Mouse (Mus musculus): ENCODE results near the gene Zfp978.
"Not testable (repeated sequence)": the region's sequence is repeated elsewhere in the genome, so short reads cannot be mapped to it uniquely, and the experiment has no call there.

Gene Zfp978

DNA sequence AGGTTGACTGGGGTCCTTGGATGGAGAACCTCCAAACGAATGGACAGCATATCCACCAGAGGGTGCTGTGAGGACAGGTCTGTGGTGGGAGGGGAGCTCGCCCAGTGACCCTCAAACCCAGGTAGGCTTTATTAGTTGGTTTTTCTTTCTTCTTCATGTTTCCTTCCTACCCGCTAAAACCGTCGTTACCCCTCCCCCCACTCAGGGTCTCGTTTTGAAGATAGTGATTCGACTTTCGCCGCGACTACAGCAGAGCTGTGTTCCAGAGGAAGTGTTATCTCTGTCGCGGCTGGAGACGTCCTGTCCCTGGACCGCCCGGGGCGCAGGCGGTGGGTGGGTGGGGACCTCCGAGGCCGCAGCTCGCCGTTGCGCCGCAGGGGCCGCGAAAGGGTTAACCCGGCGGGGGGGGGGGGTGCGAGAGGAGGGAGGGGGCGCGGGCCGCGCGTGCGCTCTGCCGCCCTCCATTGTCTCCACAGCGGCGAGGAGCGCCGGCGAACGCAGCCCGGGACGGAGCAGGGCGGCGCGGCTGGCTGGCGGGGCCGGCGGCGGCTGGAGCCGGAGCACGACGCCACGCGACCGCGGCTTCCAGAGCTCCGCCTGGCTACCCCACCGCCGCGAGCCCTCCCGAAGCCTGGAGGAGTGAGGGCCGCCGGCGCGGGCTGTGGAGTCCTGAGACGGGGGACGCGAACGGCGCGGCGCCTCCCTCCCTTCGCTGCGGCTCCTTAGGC is 45.8 kb downstream of the Zfp978 start:
- no peak for DNase-seq (ENCODE audit: low spot score in 2 of 2)

- no peak for DNase-seq (ENCODE audit: low spot score in 2 of 2)
Measured at GRCm38 (mm10) chr4:147407463-147407822, 46.3 kb downstream of the Zfp978 start.

DNA sequence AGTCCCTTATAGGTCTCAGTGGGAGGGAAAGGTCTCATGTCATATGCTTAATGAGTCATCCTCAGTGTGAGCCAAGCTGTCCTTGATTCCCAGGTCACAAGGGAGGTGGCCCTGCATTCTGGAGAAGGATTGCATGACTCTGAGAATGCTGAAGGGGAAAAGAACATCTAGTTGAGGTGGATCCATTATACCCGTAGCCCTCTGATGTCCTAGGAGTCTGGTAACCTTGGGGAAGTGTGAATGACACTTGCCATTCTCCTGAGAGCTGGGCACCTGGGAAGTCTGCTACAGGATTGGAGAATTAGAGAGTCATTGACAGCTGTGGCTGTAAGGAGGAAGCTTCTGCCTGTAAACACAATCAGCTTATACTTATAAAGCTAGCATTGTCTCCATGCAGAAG is 55.3 kb downstream of the Zfp978 start:
- DNase-seq (ENCODE audit: low spot score in 2 of 2): not testable (repeated sequence)

- no peak for DNase-seq (ENCODE audit: low spot score in 2 of 2)
Measured at GRCm38 (mm10) chr4:147417157-147417778, 56.2 kb downstream of the Zfp978 start.

DNA sequence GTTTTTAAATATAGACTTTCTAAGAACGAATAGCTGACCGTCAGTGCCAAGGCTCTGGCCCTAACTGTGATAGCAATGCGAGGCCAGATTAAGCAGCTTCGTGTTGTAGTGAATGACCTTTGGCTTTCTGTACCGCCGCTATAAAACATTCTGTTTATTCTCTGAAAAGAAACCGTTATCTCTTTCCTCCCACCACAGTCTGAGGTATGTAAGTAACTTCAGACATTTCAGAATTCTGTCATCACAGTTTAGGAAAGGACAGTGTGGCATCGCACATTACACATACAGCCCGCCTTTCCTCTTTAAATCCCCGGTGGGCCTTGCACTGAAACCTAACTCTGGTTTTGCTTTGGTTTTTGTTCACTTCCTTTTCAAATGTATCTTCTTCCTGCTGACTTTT is 56.8 kb downstream of the Zfp978 start:
- DNase-seq (ENCODE audit: low spot score in 2 of 2): no peak

GRCm38 (mm10) chr4:147418333-147418732 is 57.2 kb downstream of the Zfp978 start:
- not testable (repeated sequence) for DNase-seq (ENCODE audit: low spot score in 2 of 2)

DNA sequence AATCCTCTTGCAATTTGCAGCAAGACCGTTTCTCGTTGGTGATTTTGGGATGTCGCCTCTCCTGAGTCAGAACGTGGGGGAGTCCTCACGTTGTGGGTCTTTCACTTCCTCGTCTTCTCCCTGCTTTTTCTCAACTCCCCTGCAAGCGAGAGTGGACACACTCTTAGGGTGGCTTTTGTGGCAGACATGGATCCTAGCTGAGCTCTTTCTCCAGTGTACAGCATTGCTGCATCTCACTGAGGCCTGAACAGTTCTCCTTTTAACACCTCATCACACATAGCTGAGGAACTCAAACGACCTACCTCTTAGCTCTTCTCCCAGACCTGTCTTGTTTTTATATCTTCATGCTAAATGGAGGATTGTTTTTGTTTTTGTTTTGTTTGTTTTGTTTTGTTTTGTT is 58.1 kb downstream of the Zfp978 start:
- not testable (repeated sequence) for DNase-seq (ENCODE audit: low spot score in 2 of 2)

GRCm38 (mm10) chr4:147419756-147420590 is 58.9 kb downstream of the Zfp978 start:
- not testable (repeated sequence) for DNase-seq (ENCODE audit: low spot score in 2 of 2)

DNA sequence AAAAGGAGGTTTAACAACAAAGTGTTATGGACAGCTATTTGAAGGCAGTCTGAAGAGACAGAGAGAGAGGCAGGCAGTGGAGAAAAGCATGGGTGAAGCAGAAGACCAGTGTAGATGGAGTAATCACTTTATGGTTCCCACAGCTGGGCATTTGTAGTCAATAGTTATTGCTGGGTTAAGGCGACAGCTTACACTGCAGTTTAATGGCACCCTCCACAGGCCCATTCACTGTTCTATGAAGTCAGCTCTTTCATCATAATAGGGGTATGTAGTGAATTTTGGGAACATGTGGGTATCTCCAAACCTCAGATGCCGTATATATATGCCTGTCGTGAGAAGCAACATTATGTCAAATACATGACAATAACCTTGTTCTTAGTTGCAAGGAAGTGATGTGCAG is 59.7 kb downstream of the Zfp978 start:
- no peak for DNase-seq (ENCODE audit: low spot score in 2 of 2)

- not testable (repeated sequence) for DNase-seq (ENCODE audit: low spot score in 2 of 2)
Measured at GRCm38 (mm10) chr4:147421316-147421715, 60.2 kb downstream of the Zfp978 start.

GRCm38 (mm10) chr4:147423140-147423539 is 62.0 kb downstream of the Zfp978 start:
- DNase-seq (ENCODE audit: low spot score in 2 of 2): no peak

GRCm38 (mm10) chr4:147423641-147424298 is 62.7 kb downstream of the Zfp978 start:
- no peak for DNase-seq (ENCODE audit: low spot score in 2 of 2)

DNA sequence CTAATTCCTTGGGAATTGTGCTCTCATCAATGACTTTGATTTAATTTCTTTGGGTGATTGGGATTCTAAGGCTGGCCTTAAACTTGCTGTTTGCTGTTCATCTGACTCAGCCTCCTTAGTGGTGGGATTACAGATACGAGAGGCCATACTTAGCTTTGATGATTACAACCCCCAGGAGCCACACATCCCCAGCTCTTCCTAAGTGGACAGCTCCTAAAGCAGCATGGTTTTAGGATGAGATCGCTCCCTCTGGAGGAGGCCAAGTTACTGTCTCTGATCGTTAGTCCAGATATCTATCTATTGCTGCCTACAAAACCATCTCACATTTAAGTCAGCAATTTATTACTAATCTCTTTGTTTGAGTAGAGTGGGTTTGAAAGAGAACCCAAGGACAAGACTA is 63.3 kb downstream of the Zfp978 start:
- DNase-seq (ENCODE audit: low spot score in 2 of 2): not testable (repeated sequence)

DNA sequence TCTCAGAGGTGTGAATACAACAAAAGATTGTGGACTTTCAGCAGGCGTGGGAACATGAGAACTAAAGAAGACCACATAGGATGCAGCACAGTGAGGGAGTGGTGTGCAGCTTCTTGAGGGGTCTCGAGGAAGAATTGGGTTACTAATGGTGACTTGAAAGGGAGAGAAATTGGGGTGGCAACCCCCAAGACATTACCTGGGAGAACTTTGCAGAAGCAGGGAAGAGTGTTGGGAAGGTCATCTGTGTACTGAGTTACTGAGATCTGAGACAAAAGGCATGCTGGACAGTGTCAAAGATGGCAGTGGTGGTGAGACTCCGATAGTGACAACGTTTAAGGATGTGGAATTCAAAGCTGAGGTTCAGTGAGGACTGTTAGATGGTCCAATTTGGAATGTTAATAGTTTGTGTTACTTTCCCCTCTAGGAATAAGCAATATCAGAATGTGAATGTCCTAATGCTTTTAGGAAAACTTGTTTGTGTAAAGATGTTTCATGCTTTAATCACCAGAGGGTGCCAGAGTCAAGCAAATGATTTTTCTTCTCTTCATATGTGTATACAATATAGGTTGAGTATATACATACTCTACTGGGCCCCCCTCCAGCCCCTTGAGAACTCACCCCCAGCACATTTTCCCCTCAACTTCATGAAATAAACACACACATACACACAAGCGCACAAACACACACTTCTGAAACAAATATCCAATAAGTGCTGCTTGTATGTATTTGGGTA is 64.7 kb downstream of the Zfp978 start:
- DNase-seq (ENCODE audit: low spot score in 2 of 2): not testable (repeated sequence)

DNA sequence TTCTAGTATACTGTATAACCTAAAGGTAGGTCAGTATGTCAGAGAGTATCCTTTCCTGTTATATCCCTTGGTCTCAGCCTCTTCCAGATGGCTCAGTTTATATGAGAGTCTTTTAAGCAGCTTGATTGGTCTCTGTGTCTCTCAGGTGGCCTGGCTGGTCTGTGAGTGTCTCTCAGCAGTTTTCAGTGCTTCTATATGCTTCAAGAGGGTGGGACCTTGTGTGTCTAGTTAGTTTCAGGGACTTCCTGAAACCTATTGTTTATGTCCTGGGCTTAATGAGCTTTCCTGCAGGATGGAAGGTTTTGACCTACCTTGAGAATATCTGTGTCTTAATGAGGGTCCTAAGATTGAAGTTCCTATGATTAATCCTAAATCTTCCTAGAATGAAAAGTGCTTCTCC is 69.5 kb downstream of the Zfp978 start:
- DNase-seq (ENCODE audit: low spot score in 2 of 2): no peak

DNA sequence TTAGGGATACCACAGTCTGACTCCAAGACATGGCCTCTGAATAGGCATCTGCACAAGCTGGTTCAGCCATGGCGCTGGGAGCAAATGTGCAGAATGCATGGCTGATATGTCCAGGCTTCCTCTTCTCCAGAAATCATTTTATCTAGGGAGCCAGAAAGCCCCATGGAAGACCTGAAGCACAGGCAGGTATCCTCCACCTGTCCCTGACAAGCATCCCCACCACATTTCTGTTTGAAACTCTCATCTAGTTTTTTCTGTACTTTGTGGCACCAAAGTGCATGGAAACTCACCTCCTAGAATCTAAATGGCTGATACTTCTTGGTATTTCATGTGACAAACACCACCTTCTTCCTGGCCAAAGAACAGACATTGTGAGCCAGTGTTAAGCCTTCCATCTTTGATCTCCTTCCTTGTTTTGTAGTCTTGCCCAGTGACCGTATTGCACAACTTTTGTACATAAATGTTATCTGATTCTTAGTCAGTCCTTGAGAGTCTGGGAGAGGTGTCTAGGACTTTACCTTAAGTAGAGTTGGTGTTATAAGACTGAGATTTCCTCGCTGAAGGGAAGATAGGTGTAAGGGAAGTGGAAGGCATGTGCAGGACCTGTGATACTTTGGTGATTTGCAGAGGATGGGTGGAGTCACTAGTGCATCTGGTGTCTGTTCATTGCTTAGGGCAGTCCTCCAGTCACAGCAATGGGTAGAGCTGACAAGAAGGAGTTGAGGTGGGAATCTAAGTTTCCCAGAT is 70.8 kb downstream of the Zfp978 start:
- DNase-seq (ENCODE audit: low spot score in 2 of 2): not testable (repeated sequence)

- no peak for DNase-seq (ENCODE audit: low spot score in 2 of 2)
Measured at GRCm38 (mm10) chr4:147432443-147432790, 71.3 kb downstream of the Zfp978 start.

GRCm38 (mm10) chr4:147433017-147433416 is 71.9 kb downstream of the Zfp978 start:
- DNase-seq (ENCODE audit: low spot score in 2 of 2): no peak

DNA sequence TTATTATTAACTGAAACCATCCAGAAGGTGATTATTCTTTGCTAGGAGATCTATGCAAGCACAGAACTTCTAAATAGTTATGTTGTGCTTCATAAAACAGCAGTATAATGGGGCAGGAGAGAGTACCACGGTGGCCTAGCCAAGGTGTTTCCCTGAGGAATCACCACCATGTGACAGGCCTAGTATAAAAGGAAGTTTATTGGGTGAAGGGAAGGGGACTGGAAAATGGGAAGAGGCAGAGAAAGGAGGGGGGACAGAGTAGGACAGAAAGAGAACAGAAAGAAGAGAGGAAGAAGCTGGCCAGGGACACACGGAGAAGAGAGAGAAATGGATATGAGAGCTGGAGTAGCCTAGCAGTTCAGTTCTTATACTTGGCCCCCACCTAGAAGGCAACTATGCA is 72.8 kb downstream of the Zfp978 start:
- DNase-seq (ENCODE audit: low spot score in 2 of 2): no peak

Measured in spleen, postnatal 10 days (tissue).